Mouse (Mus musculus) cerebellum, postnatal 14 days (tissue): Measurements from ENCODE around the gene Gm20547.
"Not testable (repeated sequence)": the region's sequence is repeated elsewhere in the genome, so short reads cannot be mapped to it uniquely, and the experiment has no call there.

Experiments
- DNase-seq, 2 experiments: peaks; one replicate each; pipeline ENCODE4 v3.0.0; 2021; ENCODE audit warnings: mixed read lengths in 2 of 2

The Gm20547 gene

GRCm38 (mm10) chr17:34850517-34851125, 31.2 kb downstream of the Gm20547 start:
- no peak for DNase-seq

GRCm38 (mm10) chr17:34849722-34850516, 31.9 kb downstream of the Gm20547 start, which contains the start of the genes Skiv2l and Nelfe:
Gene Skiv2l (minus strand): TSS chr17:34850210.
Gene Nelfe (plus strand): TSS chr17:34850391.
- peak; percentile 99 for DNase-seq

- DNase-seq = no peak
Observed at GRCm38 (mm10) chr17:34847615-34848014, 34.2 kb downstream of the Gm20547 start.

- no peak for DNase-seq
Observed at GRCm38 (mm10) chr17:34847192-34847591, 34.6 kb downstream of the Gm20547 start.

- DNase-seq = no peak
Observed at GRCm38 (mm10) chr17:34844884-34845283, 37.0 kb downstream of the Gm20547 start.

GRCm38 (mm10) chr17:34840736-34841307, 41.0 kb downstream of the Gm20547 start:
- DNase-seq = no peak

- no peak for DNase-seq
Observed at GRCm38 (mm10) chr17:34838785-34839184, 43.1 kb downstream of the Gm20547 start.

- DNase-seq = peak; percentile 34 to 46
Observed at GRCm38 (mm10) chr17:34837464-34838324, 44.1 kb downstream of the Gm20547 start.

GRCm38 (mm10) chr17:34836856-34837221, 45.0 kb downstream of the Gm20547 start, which contains the start of the genes Stk19 and Dxo:
Gene Stk19 (minus strand): TSS chr17:34836945.
Gene Dxo (plus strand): TSS chr17:34837019.
- DNase-seq = peak; percentile 98

- DNase-seq = no peak
Observed at GRCm38 (mm10) chr17:34836155-34836855, 45.5 kb downstream of the Gm20547 start.

- not testable (repeated sequence) for DNase-seq
Observed at GRCm38 (mm10) chr17:34830776-34831175, 51.1 kb downstream of the Gm20547 start.

- DNase-seq = no peak
Observed at GRCm38 (mm10) chr17:34814818-34815370, 66.9 kb downstream of the Gm20547 start.

GRCm38 (mm10) chr17:34813747-34814146, 68.1 kb downstream of the Gm20547 start:
- peak; percentile 60 to 70 for DNase-seq

GRCm38 (mm10) chr17:34811275-34811674, 70.6 kb downstream of the Gm20547 start:
- no peak for DNase-seq

GRCm38 (mm10) chr17:34810811-34811210, 71.0 kb downstream of the Gm20547 start:
- DNase-seq = not testable (repeated sequence)

- not testable (repeated sequence) for DNase-seq
Observed at GRCm38 (mm10) chr17:34810411-34810810, 71.4 kb downstream of the Gm20547 start.

GRCm38 (mm10) chr17:34808599-34809205, 73.1 kb downstream of the Gm20547 start:
- peak; percentile 72 for DNase-seq

- no peak for DNase-seq
Observed at GRCm38 (mm10) chr17:34807176-34807575, 74.7 kb downstream of the Gm20547 start.
